Mouse (Mus musculus) liver, adult (tissue): Measurements from ENCODE around the gene Hyou1.

Experiments
- GATA4 ChIP-seq: IDR thresholded peaks from 2 replicates; pipeline ENCODE4 v1.6.1; 2014; ENCODE audit warnings: mild to moderate bottlenecking, low read length; ENCODE audit not compliant: insufficient replicate concordance

The Hyou1 gene

DNA sequence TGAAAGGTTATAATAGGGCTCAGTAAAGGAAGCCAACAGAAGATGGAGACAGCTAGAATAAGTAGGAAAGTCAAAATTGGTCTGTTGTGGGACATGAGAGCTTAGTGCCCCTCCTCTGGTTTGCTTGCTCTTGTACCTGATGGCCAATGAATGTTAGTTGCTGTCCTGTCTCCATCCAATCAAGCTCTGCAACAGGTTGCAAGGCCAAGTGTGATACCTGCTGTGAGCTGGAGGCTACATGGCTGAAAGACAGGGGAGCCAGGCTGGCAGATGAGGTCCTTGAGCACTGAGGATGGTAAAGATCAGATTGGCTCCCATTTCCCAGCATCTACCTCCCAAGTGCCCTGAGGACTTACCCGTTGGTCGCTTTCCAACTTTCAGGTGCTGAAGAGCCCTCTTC, 33.5 kb downstream of the Hyou1 start:
- no peak for TF ChIP-seq GATA4

DNA sequence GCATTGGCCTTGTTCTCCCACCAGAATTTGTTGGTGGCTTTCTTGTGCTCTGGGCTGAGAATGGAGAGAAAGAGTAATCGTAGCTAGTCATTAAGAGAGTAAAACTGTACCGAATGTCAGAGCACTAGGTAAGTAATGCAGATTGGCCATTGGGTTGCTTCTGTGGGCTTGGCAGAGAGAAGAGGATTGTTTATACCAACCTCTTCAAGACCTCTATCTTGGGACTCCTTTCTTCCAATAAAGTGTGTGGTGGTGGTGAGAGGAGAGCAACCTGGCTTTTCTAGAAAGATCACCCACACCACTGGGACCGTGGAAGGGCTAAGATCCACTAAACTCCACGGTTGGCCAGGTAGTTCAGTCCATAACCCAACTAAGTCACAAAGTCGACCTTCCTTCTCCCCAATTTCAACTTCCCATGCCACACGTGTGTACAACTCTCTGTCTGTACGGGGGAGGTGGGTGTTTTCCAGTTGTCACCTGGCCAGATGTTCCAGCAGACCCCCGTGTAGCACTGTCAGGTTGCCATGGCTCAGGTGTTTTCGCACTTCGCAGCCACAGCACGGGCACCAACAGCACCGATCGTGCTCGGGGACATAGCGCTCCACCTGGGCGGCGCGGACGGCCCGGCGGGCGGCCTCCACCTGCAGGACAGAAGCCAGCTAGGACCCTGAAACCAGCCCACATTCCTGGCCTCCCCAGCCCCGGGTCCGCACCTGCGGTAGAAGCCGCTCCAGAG, 38.0 kb downstream of the Hyou1 start:
- no peak for TF ChIP-seq GATA4

DNA sequence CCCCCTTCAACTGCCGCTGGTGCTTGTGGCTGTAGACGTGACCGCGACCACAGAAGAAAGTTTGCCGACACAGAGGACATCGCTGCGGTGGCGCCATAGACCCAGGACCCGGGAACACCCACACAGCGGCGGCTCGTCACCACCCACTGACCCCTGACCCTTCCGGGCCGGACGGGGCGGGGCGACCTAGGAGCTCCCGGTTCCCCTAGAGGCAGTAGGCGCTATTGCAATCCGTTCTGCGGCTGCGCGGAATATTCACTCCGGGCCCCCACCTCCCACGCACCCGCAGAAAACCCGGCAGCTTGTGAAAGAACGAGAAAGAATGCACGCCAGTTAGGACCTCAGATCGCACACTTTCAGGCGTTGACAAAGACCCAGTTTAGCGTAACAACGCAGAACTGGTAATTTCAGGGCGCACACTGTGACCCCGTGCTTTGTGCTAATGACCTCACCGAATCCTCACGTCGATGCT, 38.6 kb downstream of the Hyou1 start:
- no peak for TF ChIP-seq GATA4

GRCm38 (mm10) chr9:44418519-44419385, 39.5 kb downstream of the Hyou1 start, which contains the start of gene Ccdc84:
Ccdc84 (minus strand) TSS chr9:44418569.
- TF ChIP-seq GATA4, result no peak

DNA sequence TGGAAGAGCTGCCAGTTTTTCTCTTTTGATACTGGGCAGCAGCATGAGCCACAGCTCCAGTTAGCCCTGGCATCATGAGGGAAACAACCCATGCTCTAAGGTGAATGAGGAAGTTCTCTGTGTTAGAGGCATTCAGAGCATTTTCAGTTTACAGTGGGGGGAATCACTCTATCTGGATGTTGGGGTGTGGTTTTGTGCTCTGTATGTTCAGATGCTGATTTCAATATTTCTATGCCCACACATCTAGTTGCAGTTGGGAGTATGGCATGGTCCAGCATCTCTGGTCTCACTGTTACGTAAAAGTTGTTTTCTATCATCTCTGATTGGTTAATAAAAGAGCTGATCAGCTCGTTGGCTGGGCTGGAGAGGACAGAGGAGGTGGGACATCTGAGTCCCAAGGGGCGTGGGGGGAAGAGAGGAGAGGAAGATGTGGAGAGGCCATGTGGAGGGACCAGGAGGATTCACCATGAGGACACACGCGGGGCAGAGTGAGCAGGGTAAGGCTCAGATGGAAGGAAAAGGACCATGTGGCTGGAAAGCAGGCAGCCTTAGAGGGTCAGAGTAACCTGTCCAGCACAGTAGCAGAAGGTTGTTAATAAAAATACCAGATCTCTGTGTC, 41.1 kb downstream of the Hyou1 start:
- TF ChIP-seq GATA4, result no peak

DNA sequence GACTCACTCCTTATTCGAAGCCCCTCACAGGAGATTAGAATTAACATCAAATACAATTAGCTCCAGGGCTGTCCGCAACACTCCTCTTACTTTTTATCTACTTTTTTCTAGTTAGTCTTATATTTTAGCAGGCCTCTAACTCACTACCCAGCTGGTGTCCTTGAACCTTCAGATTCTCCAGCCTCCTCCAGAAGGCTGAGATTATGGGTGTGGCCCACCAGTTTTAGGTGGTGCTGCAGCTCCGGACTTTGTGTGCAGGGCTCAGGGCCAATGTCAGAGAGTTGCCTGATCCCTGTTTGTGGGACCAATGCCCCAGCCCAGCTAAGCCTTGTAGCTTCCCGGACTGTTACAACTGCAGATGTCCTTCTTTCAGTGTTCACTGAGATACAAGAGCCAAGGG, 44.3 kb downstream of the Hyou1 start:
- TF ChIP-seq GATA4, result no peak

- no peak for TF ChIP-seq GATA4
Observed at GRCm38 (mm10) chr9:44432577-44433185, 53.4 kb downstream of the Hyou1 start.

DNA sequence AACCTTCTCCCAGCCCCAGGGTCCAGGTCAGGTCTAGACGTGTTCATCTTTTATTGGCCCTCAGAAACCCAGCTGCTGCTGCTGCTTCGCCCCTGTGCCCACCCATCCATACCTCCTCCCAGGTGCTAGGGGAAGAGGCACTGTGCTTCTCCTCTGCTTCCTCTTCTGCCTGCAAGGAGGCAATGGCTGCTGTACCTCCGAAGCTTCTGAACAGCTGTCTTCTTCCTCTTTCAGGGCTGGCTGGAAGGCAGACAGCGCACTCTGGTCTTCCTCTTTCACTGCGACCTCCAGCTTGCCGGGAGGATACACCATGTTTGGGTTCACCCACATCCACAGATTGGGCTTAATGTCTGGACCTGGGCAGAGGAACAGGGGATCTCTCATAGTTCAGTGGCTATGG, 56.5 kb downstream of the Hyou1 start:
- TF ChIP-seq GATA4, result no peak

- no peak for TF ChIP-seq GATA4
Observed at GRCm38 (mm10) chr9:44440961-44441360, 61.7 kb downstream of the Hyou1 start, which contains the start of gene Foxr1. Foxr1 (minus strand) TSS chr9:44441136.
